Mouse (Mus musculus) hindlimb bud, embryonic 11.5 days (tissue): ENCODE measurements around the gene Depp1.

Experiments
- DNase-seq: peaks from one replicate; pipeline ENCODE4 v3.0.0-alpha.2; 2012; ENCODE audit warnings: low read depth, low spot score; ENCODE audit errors: extremely low spot score

The Depp1 gene

GRCm38 (mm10) chr6:116647763-116648162 lies 2.6 kb upstream of the Depp1 start:
- no peak for DNase-seq

DNA sequence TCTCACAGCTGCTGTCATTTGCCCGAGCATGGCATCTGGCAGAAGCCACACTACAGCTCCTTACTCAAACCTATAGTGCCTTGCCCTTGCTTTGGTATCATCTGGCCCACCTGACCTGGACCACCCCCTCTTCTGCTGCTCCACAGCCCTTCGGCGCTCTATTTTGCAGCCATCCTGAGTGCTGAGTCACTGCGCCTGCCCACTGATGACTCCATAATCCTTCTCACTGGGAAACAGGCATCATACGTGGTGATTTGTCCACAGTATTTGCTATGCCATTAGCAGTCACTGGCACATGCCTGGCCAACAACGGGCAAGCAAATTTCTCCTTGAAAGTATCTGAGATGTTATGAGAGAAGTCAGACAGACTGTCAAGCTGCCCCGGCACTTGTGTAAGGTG lies 598 bp upstream of the Depp1 start:
- DNase-seq = no peak

GRCm38 (mm10) chr6:116651437-116652118 lies 1.2 kb downstream of the Depp1 start:
- DNase-seq = no peak

- DNase-seq = no peak
Observed at GRCm38 (mm10) chr6:116653191-116653590, 2.8 kb downstream of the Depp1 start.

- no peak for DNase-seq
Observed at GRCm38 (mm10) chr6:116653684-116654454, 3.5 kb downstream of the Depp1 start.

DNA sequence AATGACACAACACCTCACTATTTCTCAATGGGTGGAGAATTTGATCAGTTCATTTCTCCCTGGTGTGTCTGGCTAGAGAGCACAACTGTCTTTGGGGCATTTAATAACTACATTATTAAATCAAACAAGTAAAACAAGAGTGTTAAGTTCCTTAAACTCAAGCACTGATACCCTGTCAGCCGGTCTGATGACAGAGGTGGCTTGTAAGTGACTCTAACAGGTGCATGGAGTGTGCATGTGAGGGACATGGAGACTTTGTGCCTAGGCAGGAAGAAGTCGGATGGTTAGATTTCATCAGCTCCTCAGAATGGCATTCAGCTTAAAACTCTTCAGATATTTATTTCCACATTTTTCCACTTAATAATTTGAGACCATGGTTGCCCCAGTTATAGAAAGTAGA lies 13.0 kb downstream of the Depp1 start:
- no peak for DNase-seq

- DNase-seq = no peak
Observed at GRCm38 (mm10) chr6:116664031-116664430, 13.6 kb downstream of the Depp1 start.

DNA sequence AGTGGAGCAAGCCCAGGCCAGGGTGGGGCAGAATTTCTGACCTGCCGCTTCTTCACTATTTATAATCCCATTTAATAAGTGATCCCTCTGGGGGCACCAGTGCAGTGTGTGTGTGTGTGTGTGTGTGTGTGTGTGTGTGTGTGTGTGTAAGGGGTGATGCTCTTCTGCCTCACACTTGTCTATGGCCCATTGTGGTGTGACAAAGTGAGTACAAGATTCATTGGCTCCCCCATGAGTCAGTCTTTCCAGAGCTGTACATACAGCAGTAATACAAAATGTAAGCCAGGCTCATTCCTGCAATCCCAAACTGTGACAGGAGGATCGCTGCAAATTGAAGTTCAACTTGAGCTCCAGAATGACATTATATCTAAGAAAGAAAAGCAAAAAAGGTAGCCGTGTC lies 14.4 kb downstream of the Depp1 start:
- DNase-seq = no peak

GRCm38 (mm10) chr6:116666085-116666750 lies 15.8 kb downstream of the Depp1 start:
- DNase-seq = no peak

DNA sequence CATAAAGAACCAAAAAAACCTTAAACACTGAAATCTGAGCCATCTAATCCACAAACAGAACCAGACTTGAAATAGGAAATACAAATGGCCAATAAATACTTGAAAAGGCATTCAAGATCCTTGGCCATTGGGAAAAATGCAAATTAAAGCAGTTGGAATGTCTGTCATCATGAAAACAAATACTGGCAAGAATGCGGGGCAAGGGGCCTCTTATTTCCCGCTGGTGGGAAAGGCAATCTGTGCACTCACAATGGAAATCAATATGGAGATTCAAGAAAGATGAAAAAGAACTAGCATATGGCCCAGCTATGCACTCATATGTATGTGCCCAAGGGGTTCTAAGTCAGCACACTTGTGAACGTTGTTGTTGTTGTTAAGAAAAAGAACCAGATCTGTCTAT lies 16.5 kb downstream of the Depp1 start:
- no peak for DNase-seq

DNA sequence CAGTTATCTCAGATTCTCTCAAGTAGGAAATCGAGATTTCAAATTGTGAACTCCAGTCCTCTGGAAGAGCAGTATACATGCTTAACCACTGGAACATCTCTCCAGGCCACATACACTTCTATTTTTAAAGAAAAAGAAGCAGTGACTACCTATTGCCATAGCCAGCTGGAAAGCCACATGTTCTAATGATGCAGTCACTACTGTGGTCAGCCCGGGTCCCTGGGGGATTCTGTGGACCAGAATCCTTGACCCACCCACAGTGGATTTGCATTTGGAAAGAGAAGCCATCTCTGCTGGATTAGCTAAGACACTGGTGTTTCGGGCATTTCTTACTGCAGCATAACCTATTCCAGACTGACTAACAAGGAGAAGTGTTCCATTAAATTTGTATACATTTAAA lies 17.0 kb downstream of the Depp1 start:
- no peak for DNase-seq

DNA sequence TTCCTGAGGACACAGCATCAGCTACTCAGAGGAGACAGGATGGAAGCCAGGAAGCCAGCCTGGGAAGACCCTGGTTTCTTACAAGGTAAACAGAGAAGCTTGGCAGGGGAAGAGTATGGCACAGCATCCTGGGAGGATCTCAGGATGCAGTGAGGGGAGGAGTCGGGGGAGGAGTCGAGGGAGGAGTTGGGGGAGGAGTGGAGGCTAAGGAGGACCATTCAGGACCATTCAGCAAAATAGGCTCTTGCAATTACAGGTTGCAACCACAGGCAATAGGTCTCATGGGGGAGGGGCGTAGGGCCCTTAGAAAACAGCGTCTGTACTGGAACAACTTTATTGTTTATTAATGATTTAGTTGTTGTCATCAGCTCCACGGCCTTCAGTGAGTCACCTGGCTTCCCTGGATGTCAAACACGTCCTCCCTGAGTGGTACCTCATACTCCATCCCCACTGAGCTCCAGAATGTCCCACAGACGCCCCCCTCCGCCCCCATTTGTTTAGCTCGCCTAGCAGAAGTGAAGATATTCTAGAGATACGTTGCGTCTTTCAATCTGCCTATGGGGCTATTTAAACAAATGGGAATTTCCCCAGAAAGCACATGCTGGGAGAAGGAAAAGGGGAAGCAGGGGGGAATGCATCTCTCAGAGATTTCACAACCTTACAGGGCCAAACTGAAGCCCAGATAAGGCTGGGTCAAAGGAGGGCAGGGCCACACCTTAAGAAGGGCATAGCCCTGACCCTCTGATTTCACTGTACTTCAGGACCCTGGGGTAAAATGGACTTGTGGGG lies 18.5 kb downstream of the Depp1 start:
- DNase-seq = no peak

DNA sequence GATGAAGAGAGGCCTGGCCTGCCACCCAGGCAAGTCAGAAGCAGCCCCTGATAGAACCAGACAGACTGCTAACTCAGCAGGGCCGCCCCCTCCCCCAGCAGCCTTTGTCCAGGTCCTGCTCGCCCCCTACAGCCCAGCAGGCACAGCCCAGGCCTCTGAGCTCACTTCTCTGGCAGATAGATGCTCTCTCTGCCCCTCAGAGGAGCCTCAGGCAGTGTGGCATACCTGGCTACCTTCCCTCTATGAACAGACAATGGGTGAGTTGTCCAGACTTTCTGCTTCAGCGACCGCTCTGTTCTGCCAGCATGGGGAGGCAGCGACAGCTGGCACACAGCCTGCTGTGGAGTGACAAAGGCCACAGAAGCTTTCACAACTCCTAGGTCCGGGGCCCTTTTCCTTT lies 19.7 kb downstream of the Depp1 start:
- no peak for DNase-seq

DNA sequence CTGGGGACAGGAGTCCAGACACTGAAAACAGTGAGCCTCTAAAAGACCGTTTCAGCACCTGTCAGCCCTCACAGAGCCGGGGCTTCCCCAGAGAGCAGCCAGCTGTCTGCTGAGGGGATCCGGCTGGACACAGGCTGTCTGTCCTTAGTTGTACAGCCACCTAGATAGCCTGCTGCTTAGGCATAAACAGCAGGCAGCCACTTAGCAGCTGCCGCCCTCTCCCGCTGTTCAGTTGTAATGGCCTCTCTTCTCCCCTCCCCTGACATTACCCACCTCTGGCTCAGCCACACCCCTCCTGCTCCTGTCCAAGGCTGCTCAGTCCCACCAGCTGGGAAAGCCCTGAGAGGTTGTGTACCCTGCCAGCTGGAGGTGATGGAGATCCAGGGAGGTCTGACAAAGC lies 20.6 kb downstream of the Depp1 start:
- DNase-seq = no peak

- no peak for DNase-seq
Observed at GRCm38 (mm10) chr6:116671768-116672167, 21.4 kb downstream of the Depp1 start.

DNA sequence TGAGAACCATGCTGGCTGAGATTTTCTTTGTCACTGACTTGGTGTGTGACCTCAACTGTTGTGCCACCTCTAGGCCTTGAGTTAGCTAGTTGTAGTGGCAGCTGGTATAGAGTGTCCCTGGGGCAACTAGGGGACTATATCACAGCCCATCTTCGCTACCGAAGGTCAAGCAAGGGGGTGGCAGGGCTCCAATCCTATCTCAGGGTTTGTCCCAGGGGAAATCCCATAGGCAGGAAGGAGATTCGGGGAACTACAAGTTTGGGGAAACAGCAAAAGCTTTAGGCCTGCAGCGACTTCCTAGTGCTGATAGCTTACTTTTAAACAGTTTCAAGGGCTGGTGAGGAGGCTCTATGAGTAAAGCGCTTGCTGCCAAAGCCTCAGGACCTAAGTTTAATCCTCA lies 21.9 kb downstream of the Depp1 start:
- DNase-seq = no peak

DNA sequence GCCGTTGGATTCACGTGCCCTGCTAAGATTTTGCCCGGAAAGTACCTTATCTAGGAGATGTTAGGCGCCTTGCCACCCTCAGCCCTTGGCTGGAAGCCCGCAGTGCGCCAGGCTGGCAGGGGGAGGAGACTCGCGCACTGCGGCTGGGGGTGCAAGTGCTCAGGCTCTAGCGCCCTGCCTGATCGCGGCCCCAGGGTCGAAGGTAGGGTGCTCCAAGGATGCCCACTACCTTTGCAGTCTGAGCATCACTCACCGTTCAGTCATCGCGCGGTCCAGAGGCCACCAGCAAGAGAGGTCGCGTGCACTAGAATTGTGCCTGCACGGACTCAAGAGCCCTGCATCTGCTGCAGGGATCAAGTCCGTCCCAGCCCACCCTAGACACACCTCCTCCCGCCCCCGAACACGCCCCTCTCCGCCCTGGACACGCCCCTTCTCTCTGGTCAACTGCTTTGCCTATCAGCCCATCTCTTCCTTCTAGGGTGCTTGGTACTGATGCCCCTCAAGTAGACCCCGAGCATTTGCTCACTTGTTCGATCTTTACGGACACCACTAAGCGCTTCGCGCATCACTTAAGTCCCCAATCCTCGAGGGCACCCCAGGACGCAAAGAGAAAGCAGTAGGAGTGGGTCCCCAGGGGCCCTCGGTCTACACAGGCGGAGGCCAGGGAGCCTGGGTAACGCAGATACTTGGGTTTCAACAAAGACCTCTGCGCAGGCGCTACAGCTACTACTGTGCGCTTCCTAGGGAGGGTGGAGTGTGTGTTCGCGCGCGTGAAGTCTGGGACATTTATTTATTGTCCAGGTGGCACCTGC lies 23.3 kb downstream of the Depp1 start, which contains the start of gene Rassf4:
Gene Rassf4 (minus strand): TSS at position 482 of the 812 bp plus-strand sequence.
- no peak for DNase-seq

- DNase-seq = no peak
Observed at GRCm38 (mm10) chr6:116674283-116674886, 24.0 kb downstream of the Depp1 start.

DNA sequence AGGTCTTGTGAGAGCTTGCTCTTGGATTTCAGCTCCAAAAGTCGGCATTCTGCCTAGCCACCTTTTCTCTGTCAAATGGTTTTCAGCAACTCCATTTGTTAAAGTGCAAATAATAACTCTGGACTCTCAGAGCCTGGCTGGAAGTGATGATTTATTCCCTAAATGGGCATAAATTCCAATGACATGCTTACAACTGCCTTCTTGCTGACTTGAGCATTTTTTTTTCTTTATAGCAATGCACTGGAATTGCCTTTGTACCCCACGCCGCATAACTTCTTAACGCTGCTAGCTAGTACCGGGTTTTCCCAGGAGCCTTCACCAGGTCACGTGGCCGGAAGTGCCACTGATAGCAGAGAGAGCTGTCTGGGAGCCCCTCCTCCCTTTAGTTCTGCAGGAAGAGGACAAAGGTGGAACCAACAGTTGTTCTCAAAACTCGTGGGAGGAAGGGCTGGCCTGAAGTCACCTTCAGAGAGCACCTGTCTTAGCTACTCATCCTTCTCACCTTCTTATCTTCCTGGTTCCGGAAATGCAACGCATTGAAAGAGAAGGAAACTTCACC lies 26.0 kb downstream of the Depp1 start:
- DNase-seq = no peak

DNA sequence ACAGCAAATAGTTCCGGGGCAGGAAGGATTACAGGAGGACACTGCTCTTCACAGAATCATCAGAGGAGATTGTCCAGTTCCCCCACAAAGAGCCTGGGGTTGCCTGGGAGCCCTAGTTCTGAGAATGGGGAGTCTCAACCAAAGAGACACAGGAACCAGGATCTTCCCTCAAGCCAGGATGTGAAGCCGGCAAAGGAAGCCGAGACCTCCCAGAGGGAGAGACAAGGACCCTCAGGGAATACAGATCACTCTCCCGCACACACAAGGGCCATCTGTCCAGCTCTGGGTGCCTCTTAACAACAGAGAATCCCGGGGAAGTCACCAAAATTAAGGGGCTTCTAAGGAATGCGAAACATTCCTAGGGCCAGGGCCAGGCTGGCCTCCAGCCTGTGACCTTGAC lies 26.9 kb downstream of the Depp1 start:
- DNase-seq = no peak
